Mouse (Mus musculus): ENCODE results near the gene Aff1.
A peak's percentile ranks its signal among the peaks of the same experiment; 100 is the strongest.

Gene Aff1

DNA sequence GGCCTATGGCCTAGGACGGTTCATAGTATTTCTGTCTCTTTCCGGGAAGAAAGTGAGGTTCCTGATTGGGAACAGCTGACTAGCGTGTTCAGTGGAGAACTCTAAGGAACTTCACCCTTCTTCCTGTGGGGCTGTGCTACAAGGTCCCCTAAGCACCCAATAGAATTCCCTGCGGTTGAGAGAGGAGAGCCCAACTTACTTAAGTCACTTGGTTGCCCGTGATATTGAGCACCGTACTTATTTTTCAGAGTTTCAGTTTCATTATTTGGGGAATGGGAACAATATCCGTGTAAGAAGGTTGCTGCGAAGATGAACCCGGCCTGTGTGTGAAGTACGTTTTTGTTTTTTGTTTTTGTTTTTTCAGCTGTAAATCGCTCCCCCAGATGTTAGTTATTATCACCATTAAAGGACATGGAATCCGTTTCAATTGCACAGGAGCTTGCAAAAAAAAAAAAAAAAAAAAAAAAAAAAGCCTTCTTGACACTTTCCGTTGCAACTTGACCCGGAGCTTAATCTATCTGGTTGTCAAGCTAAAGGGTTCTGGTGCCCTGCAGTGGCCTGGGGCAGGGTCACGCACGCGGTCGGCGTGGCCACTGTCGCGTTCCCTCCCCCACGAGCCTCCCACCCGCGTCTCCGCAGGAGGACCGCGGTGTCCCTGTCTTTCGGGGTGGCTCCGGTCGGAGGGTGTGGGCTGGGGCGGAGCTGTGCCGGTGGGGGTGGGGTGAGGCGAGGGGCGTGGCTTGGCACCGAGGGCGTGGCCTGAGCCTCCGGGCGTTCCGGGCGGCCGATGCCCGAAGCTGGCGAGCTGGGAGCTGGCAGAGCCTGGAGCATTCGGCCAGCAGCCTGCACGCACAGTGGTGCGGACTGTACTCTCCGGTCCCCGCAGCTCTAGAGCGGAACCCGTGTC, at the start of gene Aff1:
Gene Aff1 (plus strand): TSS at position 751 of the 907 bp plus-strand sequence.
- DNase-seq (ENCODE audit: low spot score), result peak; percentile 86

DNA sequence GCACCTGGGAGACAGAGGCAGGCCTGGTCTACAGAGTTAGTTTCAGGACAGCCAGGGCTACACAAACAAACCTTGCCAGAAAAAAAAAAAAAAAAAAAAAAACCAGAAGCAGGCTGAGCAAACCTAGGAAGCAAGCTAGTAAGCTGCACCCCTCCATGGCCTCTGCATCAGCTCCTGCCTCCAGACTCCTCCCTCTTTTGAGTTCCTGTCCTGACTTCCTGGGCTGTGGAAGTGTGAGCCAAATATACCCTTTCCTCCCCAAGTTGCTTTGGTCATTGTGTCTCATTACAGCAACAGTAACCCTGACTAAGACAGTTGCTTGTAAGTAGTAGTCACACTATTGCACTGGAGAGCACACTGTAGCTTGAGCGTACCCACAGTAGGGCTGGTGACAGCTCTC, 48.0 kb upstream of the Aff1 start:
- DNase-seq (ENCODE audit: low spot score), result no peak

DNA sequence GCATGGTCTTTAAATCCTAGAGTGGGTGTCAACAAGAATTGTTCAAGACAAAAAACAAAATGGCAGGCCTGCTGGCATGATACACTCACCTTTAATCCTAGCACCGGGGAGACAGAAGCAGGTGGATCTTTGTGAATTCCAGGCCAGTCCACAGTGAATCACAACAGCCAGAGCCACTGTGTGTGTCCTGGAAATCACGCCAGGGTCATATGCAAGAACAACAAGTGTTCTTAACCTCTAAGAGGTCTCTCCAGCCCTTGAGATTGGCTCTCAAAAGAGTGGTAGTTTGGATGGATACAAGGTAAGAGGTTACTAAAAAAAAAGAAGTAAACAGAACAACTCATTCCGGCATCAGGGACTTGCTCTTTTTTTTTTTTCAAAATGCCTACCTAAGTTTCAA, 44.9 kb upstream of the Aff1 start:
- DNase-seq (ENCODE audit: low spot score), result no peak

DNA sequence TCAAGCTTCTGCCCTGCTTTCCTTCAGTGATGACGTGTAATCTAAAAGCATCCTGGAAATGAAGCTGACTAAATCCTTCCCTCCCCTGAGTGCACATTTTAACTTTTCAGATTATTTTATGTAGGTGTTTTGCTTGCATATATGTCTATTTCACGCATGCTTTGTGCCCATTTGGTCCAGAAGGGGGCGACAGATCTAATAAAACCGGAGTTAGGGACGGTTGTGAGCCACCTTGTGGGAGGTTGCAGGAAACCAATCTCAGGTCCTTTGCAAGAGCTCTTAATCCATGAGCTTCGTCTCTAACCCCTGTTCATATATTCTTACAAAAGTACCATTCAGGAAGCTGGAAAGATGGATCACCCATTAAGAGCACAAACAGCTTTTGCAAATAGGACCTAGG, 37.9 kb upstream of the Aff1 start:
- peak; percentile 19 for DNase-seq (ENCODE audit: low spot score)

DNA sequence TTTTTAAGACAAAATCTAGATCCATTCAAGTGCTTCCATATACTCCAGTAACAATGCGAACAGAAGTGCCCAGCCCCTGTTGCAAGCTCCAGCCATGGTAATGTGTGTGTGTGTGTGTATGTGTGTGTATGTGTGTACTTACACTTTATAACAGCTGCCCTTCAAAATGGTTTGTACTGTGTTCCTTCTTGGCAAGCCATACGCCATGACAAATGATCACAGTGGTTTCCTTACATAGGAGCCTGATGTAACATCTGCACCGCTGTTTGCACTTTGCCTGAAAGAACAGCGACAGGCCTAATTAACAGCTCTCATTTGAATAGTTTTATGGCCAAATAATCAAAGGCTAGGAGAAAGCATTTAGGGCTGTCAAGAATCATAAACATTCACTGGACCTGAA, 37.4 kb upstream of the Aff1 start:
- no peak for DNase-seq (ENCODE audit: low spot score)

DNA sequence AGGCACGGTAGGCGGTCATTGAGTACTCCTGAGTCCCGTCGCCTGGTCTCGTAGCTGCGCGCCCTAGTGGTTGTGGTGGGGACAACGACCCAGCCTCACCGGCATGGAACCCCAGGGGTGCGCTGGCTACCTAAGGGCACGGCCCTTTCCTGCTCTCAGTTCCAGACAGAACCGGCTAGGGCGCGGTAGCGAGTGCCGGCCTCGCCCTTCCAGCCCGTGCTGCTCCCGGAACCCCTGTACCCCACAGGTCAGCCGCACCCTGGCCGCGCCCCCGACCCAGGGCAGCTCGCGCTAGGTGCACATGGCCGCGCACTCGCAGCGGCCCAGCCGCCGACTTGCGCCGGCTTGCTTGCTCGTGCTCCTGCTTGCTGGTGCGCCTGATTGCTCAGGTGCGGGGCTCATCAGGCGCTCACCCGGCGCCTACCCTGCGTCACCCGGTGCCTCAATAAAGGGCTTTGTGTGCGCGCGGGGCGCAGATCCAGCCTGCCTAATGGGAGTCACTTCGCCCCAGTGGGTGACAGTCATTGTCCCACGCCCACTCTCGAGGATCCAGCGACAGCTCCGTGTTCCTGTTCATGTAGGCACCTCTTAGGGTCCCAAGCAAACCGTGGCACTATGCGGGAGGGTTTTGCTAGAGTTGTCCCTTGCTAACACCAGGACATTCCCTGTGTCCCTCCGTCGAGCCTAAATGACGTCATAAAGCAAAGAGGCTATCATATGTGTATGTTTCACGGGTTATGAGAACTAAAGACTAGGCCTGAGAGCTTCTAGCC, 36.6 kb upstream of the Aff1 start, which contains the start of gene 1700016H13Rik:
Gene 1700016H13Rik (minus strand): TSS at position 665 of the 773 bp plus-strand sequence.
- peak; percentile 56 for DNase-seq (ENCODE audit: low spot score)

DNA sequence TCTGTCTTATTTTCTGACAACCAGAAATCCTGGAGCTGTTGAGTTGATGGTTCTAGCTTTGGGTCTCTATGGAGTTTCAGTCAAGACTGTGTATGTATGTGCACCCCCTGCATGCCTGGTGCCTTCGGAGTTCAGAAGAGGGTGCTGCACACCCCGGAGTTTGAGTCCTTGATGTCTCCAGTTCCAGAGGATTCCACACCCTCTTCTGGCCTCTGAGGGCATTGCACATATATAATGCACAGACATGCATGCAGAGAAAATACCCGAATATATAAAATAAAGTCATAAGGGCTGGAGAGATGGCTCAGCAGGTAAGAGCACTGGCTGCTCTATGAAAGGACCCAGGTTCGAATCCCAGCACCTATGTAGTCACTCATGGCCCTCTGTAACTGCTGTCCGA, 33.3 kb upstream of the Aff1 start:
- DNase-seq (ENCODE audit: low spot score), result no peak

DNA sequence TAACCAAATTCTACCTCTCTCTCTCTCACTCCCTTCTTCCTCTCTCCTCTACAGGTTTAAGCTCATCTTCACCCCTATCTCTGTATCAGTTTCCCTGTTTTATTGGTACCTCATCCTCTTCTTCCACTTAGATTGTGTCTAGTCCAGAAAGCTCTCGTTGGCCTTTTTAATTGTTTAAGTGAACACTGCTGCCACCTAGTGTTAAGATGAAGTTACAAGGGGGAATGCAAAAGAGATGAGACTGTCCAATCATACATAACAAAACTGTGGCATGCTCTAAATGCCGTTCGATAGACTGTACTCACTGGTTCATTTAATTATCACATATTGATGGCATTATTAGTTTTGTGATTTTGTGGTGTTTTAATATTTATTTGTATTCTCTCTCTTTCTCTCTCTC, 32.6 kb upstream of the Aff1 start:
- no peak for DNase-seq (ENCODE audit: low spot score)

DNA sequence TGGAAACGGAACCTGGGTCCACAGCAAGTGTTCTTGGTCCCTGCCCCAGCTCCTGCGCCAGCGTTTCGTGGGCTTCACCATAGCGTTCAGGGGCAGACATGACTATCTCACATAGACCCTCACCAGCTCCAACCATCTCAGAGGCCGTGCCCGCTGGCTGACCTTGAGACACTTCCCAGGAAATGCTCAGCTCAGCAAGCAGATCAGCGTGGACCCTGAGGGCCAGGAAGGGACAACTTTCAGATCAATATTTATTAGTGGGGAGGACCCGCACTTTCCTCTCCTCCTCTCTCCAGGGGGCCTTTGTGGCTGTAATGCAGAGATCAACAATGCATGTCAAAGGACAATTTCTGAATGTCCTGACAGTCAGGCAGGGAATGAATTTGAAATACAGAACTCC, 27.2 kb upstream of the Aff1 start:
- DNase-seq (ENCODE audit: low spot score), result no peak

DNA sequence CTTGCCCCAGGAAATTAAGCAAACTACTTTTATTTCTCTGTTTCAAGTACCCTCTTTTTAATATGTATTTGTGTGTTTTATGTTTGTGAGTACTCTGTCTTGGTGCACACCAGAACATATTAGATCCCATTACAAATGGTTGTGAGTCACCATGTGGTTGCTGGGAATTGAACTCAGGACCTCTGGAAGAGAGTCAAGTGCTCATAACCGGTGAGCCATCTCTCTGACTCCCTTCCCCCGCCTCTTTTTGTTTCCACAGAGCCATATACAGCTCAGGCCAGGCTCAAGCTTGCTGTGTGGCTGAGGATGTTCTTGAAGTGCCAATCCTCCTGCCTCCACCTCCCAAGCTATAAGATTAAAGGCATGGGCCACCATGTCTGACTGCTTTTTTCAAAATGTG, 26.3 kb upstream of the Aff1 start:
- DNase-seq (ENCODE audit: low spot score), result no peak

DNA sequence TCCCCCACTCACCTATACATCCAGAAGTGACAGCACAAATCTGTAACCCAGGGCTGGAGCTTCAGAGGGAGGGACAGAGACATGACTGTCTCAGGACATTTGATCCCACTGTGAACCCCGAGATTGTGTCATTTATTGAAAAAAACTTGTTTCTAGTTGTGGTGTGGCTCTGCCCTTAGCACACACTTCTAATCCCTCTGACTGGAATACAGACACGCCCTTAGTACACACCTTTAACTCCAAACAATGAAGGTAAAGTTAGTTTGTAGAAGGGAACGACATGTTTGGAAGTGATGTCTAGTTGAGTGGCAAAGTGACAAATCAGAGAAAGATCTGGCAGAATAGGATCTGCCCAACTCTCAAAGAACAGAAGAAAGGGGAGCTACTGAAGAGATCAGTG, 20.3 kb upstream of the Aff1 start:
- no peak for DNase-seq (ENCODE audit: low spot score)

DNA sequence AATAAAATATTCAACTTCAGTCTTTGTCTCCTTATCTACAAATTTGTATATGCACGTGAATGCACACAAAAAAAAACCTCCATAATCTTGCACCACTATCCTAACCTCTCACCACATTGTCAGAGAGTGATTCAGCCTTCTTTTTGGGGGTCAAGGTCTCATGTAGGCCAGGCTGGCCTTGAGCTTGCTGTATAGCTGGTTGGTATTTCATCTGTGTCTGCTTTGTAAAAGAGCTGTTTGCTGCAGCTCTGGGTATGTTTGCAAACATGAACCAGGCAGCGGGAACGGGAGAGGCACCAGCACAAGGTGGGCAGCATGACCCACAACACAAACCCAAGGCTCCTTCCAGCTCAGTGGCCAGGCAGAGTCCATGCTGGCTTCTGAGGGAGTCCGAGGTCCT, 18.6 kb upstream of the Aff1 start:
- DNase-seq (ENCODE audit: low spot score), result no peak

DNA sequence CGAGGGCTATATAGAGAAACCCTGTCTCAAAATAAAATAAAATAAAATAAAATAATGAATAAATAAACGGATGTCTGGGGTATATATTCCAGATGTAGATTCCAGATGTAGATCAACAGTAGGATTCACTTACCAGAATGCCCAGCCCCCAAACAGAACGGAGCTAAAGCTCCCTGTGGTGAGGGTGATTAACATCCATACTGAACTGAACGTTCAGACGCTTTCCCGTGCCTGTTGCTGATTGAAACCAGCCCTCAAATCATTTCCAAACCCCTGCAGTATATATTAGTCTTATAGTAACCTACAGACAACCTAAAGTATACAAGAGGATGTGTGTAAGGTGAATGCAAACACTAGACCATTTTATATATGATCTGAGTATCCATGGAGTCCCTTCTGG, 17.7 kb upstream of the Aff1 start:
- no peak for DNase-seq (ENCODE audit: low spot score)

DNA sequence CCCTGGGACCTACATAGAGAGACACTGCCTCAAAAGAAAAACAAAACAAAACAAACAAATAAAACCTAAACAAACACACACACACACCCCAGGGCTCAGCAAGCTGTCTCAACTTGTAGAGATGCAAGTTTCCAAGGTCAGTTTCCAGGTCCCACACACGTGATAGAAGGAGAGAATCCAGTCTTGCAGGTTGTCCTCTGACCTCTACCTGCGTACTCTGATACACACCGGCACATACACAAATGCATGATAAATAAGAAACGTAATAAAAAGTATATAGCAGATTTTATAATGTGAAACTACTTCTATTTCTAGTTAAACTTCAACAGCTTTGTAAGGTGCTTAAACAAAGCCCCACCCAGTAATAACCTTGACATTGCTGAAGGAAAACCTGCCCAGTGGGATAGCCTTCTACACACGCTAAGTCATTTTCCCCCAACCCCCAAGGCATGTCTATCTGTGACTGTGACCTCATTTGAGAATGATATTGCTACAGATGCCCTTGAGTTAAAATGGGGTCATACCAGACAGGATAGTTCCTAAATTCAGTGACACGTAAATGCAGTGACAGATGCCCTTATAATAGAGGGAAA, 15.8 kb upstream of the Aff1 start:
- no peak for DNase-seq (ENCODE audit: low spot score)

DNA sequence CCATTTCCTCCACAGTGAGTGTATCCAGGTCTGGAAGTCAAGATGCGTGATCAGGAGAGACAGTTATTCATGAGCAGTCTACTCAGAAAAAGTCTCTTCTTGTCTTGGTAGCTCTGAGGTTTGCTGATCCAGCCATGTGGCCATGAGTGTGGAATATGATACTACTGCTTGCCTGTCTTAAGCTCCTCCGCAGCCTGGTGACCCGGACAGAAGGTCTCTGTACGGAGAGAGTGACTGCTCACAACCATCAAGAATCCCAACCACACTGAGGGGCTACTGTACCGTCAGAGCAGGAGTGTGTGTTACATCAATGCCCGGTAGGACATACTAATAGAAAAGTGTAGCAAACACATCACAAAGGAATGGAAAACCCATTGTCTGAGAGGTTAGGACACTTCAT, 14.3 kb upstream of the Aff1 start:
- no peak for DNase-seq (ENCODE audit: low spot score)

DNA sequence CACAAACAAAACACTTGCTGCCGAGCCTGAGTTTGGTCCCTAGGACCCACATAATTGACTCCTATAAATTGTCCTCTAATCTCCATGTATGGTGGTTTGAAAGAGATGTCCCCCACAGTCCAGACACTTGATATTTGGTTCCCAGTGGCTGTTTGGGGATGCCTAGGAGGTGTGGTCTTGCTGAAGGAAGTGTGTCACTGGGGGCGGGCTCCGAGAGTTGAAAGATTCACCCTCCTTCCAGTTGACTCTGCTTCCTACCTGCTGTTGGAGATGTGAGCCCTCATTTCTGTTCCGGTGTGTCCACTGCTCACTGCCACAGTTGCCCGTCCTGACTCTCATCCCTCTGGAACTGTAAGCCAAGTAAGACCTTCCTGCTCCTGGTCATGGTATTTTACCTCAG, 13.2 kb upstream of the Aff1 start:
- no peak for DNase-seq (ENCODE audit: low spot score)

DNA sequence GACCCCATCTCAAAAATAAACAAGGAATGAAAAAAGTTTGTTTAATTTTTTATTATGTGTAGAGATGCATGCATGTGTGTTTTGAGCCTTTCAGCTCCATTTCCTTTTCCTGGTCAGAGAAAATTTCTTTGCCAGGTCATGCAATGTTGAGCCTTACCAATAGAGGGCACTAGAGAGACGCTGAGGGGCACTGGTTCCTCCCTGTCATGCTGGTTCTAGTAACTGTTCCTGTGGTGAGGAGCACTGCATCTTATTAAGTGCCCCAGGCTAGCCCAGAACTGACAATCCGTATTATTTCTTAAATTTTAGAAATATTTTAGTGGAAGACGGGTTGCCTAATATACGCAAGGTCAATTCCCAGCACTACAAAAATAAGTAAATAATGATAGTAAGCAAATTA, 11.8 kb upstream of the Aff1 start:
- peak; percentile 55 for DNase-seq (ENCODE audit: low spot score)

DNA sequence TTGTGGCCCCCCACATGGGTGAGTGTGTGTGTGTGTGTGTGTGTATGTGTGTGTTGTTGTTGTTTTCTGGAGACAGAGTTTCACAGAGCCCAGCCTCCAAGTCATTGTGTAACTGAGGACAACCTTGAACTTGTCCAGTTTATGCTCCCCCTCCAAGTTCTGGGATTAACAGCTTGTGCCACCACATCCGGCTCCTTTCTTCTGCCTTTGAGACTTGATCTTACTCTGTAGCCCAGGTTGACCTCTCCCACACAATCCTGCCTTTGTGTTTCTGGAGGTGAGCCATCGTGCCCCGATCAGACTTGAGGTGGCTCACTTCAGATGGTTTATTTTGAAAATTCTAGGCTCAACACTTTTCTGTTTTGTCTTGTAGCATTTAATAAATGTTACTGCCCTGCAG, 10.3 kb upstream of the Aff1 start:
- no peak for DNase-seq (ENCODE audit: low spot score)

DNA sequence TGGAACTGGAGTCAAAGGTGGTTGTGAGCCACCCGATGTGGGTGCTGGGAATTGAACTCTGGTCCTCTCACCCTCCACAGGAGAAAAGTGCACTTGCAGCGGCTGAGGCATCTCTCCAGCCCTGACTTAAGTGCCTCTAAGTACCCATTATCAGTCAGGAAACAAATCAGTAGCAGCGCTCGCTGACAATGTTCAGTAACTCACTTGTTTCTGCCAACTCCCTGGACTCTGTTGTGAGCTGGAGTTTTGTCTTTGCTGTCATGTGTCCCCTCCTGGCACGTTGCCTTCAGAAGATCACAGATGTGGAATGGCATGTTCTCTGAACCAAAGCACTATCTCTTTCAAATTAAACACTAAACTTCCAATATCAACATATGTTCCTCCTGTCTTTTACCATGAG, 2.5 kb upstream of the Aff1 start:
- DNase-seq (ENCODE audit: low spot score), result no peak

DNA sequence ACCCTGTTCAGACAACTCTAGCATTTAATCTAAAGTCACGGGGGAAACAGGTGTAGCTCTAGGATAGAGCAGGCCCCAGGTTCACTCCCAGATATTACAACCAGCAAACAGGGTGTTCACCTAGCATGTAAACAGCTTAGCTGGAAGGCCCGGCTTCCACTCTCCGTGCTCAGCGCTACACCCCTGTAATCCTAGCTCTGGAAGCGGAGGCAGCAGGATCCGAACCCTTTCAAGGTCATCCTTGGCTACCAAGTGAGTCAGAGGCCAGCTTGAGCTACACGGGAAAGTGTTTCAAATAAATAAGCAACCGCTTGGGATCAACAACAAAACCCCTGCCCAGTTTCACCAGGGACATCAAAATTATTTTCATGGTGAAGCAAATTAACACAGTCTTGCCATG, 2.0 kb upstream of the Aff1 start:
- no peak for DNase-seq (ENCODE audit: low spot score)

DNA sequence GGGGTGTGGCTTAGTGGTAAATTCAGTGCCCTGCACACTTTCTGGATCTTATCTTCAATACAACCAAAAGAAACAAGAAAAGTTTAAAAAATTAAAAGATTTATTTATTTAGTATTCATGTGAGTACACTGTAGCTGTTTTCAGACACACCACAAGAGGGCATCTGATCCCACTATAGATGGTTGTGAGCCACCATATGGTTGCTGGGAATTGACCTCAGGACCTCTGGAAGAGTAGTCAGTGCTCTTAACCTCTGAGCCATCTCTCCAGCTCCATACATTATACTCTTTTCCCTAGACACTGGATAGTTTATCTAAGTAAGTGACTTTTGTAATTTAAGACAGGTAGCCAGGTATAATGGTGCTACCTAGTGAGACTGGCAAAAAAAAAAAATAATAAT, 1.0 kb upstream of the Aff1 start:
- DNase-seq (ENCODE audit: low spot score), result no peak

DNA sequence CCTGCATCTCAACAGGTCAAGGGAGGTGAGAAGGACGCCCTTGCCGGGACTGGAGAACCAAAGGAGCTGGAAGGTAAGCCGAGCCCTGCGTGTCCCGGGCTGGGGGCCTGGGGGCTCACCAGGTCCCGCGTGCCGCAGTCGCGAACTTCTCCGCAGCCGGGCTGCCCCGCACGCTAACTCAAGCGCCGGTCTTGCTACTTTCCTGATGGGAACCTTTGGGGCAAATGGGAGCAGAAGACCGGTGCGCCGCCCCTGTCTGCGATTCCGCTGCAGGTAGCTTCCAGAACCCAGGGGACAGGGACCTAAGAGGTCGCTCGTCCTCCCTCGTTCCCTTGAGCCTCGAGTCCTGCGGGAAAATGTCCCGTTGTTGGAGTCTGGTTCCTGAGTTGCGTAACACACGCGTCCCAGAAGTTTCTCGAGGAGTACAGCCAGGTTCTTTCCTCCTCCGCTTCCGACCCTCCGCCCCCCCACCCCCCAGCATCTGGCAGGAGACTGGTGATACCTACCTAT, 412 bp downstream of the Aff1 start:
- no peak for DNase-seq (ENCODE audit: low spot score)

Data from yolk sac, embryonic 10.5 days (tissue).